Mouse (Mus musculus) neural tube, embryonic 14.5 days (tissue): ENCODE results near the gene Cma2. TPM values are rescaled to one million over a fixed set of nuclear protein-coding genes. Genes with fewer than 3 reads are reported as not detected.
"Not testable (repeated sequence)": the region's sequence is repeated elsewhere in the genome, so short reads cannot be mapped to it uniquely, and the experiment has no call there.

Experiments used
- ATAC-seq: fragments of 200-750 bp; cut with Nextera tagmentation; 2 replicates; pipeline ENCODE4 v1.8.0; 2017; ENCODE audit warnings: low read depth, mild to moderate bottlenecking, moderate TSS enrichment, moderate library complexity
- H3K27ac ChIP-seq: fragments of 300-500 bp; sonication (generic); 2 replicates; pipeline ENCODE4 v1.5.1; 2014; ENCODE audit warnings: low read depth, mild to moderate bottlenecking, control low read depth, low read length, moderate library complexity, mixed read lengths
- H3K27me3 ChIP-seq: fragments of 300-500 bp; sonication (generic); 2 replicates; pipeline ENCODE4 v1.6.1; 2014; ENCODE audit warnings: low read length; ENCODE audit not compliant: control insufficient read depth, insufficient read depth
- H3K36me3 ChIP-seq: fragments of 300-500 bp; sonication (generic); 2 replicates; pipeline ENCODE4 v1.6.1; 2014; ENCODE audit warnings: low read length, mixed read lengths; ENCODE audit not compliant: control insufficient read depth, insufficient read depth
- H3K4me1 ChIP-seq: fragments of 300-500 bp; sonication (generic); 2 replicates; pipeline ENCODE4 v1.6.1; 2014; ENCODE audit warnings: low read length; ENCODE audit not compliant: control insufficient read depth, insufficient read depth
- H3K4me2 ChIP-seq: fragments of 300-500 bp; sonication (generic); 2 replicates; pipeline ENCODE4 v1.6.1; 2014; ENCODE audit warnings: mild to moderate bottlenecking, low read depth, low read length, control low read depth
- H3K4me3 ChIP-seq: fragments of 300-500 bp; sonication (generic); 2 replicates; pipeline ENCODE4 v1.5.1; 2014; ENCODE audit warnings: low read depth, low read length, control low read depth, mixed read lengths
- H3K9ac ChIP-seq: fragments of 300-500 bp; sonication (generic); replicated peaks from 2 replicates; pipeline ENCODE4 v1.6.1; 2014; ENCODE audit warnings: low read depth, mild to moderate bottlenecking, control low read depth, low read length, mixed read lengths
- H3K9me3 ChIP-seq: fragments of 300-500 bp; sonication (generic); 2 replicates; pipeline ENCODE4 v1.6.1; 2016; ENCODE audit warnings: low read length; ENCODE audit not compliant: control insufficient read depth
- WGBS: fragments of 180-500 bp; shearing (Covaris S2); extraction: QIAGEN DNeasy Blood & Tissue Kit; methylation state at CpG from one replicate; pipeline ENCODE4 v1.1.7; 2014; 5-methylcytosine and 5-hydroxymethylcytosine counted together
- polyA plus RNA-seq: library from polyadenylated mRNA; unstranded; fragments of >200 nt; fragmentation: Nextera tagmentation; extraction: Ambion mirVana; gene quantifications from 2 replicates; pipeline ENCODE4 v1.2.1, GENCODE M21; 2014

The Cma2 gene
- polyA plus RNA-seq, 1 experiment from 2014 or later = not detected

- H3K4me2 ChIP-seq, H3K4me3 ChIP-seq, H3K4me1 ChIP-seq, ATAC-seq, H3K9ac ChIP-seq, H3K27me3 ChIP-seq, H3K27ac ChIP-seq, H3K36me3 ChIP-seq, H3K9me3 ChIP-seq: not testable (repeated sequence)
- 87% methylated on average over 3 of the region's 3 CpGs for WGBS
Measured at GRCm38 (mm10) chr14:56017671-56018070, 66.9 kb downstream of the Cma2 start, which contains the start of gene Mcpt1. TSS of gene Mcpt1 (plus strand) at chr14:56017971.

GRCm38 (mm10) chr14:56019446-56019845, 68.7 kb downstream of the Cma2 start:
- WGBS = 61% methylated on average over 1 of the region's 1 CpGs

GRCm38 (mm10) chr14:56021305-56021704, 70.5 kb downstream of the Cma2 start:
- H3K9me3 ChIP-seq, ATAC-seq, H3K4me1 ChIP-seq, H3K36me3 ChIP-seq, H3K27ac ChIP-seq, H3K27me3 ChIP-seq, H3K9ac ChIP-seq, H3K4me2 ChIP-seq, H3K4me3 ChIP-seq: not testable (repeated sequence)
- WGBS = 82% methylated on average over 3 of the region's 4 CpGs

More at GRCm38 (mm10) chr14:56019446-56019845, 68.7 kb downstream of the Cma2 start:
- no peaks in the 10 kb centered on the region for H3K27me3 ChIP-seq
- no peak overlapping the region for H3K4me3 ChIP-seq
- no peak for ATAC-seq
- no peak overlapping the region for H3K27ac ChIP-seq
- no peaks in the 10 kb centered on the region for H3K4me1 ChIP-seq
- no peaks in the 10 kb centered on the region for H3K9me3 ChIP-seq
- no peaks in the 10 kb centered on the region for H3K36me3 ChIP-seq
- H3K4me2 ChIP-seq = no peak overlapping the region
- H3K9ac ChIP-seq = no peak overlapping the region

Other genes starting within 250 kb of the Cma2 start
- 0.11 and 0.33 TPM in 2 replicates for gene Tgm1, start 237.1 kb upstream of the Cma2 start, polyA plus RNA-seq
- gene Rabggta, start 228.7 kb upstream of the Cma2 start, polyA plus RNA-seq = 47.1 and 59.2 TPM in 2 replicates
- gene Dhrs1, start 205.3 kb upstream of the Cma2 start, polyA plus RNA-seq = 73.6 and 75.5 TPM in 2 replicates
- gene Nop9, start 205.3 kb upstream of the Cma2 start, polyA plus RNA-seq = 27.4 and 30.1 TPM in 2 replicates
- not detected in 2 replicates for gene Cideb, start 192.5 kb upstream of the Cma2 start, polyA plus RNA-seq
- gene Ltb4r2, start 189.6 kb upstream of the Cma2 start, polyA plus RNA-seq = 0.27 and 0.59 TPM in 2 replicates
- 0.19 and 0.24 TPM in 2 replicates for gene Ltb4r1, start 185.0 kb upstream of the Cma2 start, polyA plus RNA-seq
- gene Adcy4, start 166.9 kb upstream of the Cma2 start, polyA plus RNA-seq = 1.9 and 3.9 TPM in 2 replicates
- 1.9 and 2.2 TPM in 2 replicates for gene Ripk3, start 162.1 kb upstream of the Cma2 start, polyA plus RNA-seq
- gene Nfatc4, start 127.8 kb upstream of the Cma2 start, polyA plus RNA-seq = 5.5 and 10.4 TPM in 2 replicates
- 5.8 and 10.2 TPM in 2 replicates for gene Nynrin, start 97.0 kb upstream of the Cma2 start, polyA plus RNA-seq
- 0.24 and 0.91 TPM in 2 replicates for gene Cbln3, start 66.6 kb upstream of the Cma2 start, polyA plus RNA-seq
- 5.9 and 7.3 TPM in 2 replicates for gene Khnyn, start 66.0 kb upstream of the Cma2 start, polyA plus RNA-seq
- gene Sdr39u1, start 50.7 kb upstream of the Cma2 start, polyA plus RNA-seq = 138 and 163 TPM in 2 replicates
- gene Cma1, start 6.3 kb upstream of the Cma2 start, polyA plus RNA-seq = not detected in 2 replicates
- gene Mcpt1, start 67.0 kb downstream of the Cma2 start, polyA plus RNA-seq = not detected in 2 replicates
- not detected in 2 replicates for gene Mcpt9, start 79.5 kb downstream of the Cma2 start, polyA plus RNA-seq
- gene Mcpt2, start 91.1 kb downstream of the Cma2 start, polyA plus RNA-seq = not detected in 2 replicates
- not detected in 2 replicates for gene Mcpt4, start 111.3 kb downstream of the Cma2 start, polyA plus RNA-seq
- not detected in 2 replicates for gene Mcpt8, start 134.3 kb downstream of the Cma2 start, polyA plus RNA-seq
- gene Ctsg, start 151.6 kb downstream of the Cma2 start, polyA plus RNA-seq = 0.45 TPM in 1 of 2 replicates, not detected in the other
- gene Gzme, start 169.6 kb downstream of the Cma2 start, polyA plus RNA-seq = not detected in 2 replicates
- not detected in 2 replicates for gene Gzmd, start 181.6 kb downstream of the Cma2 start, polyA plus RNA-seq
- gene Gzmg, start 208.6 kb downstream of the Cma2 start, polyA plus RNA-seq = not detected in 2 replicates
- gene Gzmn, start 223.6 kb downstream of the Cma2 start, polyA plus RNA-seq = not detected in 2 replicates